Mouse (Mus musculus) thymus, postnatal 14 days (tissue): ENCODE data around the gene Pafah1b3.
"Not testable (repeated sequence)": the region's sequence is repeated elsewhere in the genome, so short reads cannot be mapped to it uniquely, and the experiment has no call there.

ENCODE experiments used
- DNase-seq: peaks from one replicate; pipeline ENCODE4 v3.0.0; 2021

The Pafah1b3 gene

GRCm38 (mm10) chr7:25297454-25298325 lies at the start of gene Pafah1b3:
Gene Pafah1b3 (minus strand): TSS chr7:25297986.
- DNase-seq = peak; percentile 91

- no peak for DNase-seq
These were observed 43.4 kb upstream of the Pafah1b3 start for GRCm38 (mm10) chr7:25341000-25341784.

GRCm38 (mm10) chr7:25339329-25339728 lies 41.5 kb upstream of the Pafah1b3 start:
- DNase-seq = no peak

GRCm38 (mm10) chr7:25334472-25334871 lies 36.7 kb upstream of the Pafah1b3 start:
- DNase-seq = no peak

- DNase-seq = peak; percentile 78
These were observed 36.0 kb upstream of the Pafah1b3 start for GRCm38 (mm10) chr7:25333596-25334307.

- no peak for DNase-seq
These were observed 28.4 kb upstream of the Pafah1b3 start for GRCm38 (mm10) chr7:25326233-25326632.

- DNase-seq = not testable (repeated sequence)
These were observed 27.6 kb upstream of the Pafah1b3 start for GRCm38 (mm10) chr7:25325431-25325830.

- no peak for DNase-seq
These were observed 25.4 kb upstream of the Pafah1b3 start for GRCm38 (mm10) chr7:25323219-25323618.

- no peak for DNase-seq
These were observed 24.3 kb upstream of the Pafah1b3 start for GRCm38 (mm10) chr7:25322058-25322484.

GRCm38 (mm10) chr7:25317446-25317999 lies 19.7 kb upstream of the Pafah1b3 start:
- no peak for DNase-seq

- DNase-seq = peak; percentile 92
These were observed 19.0 kb upstream of the Pafah1b3 start, which contains the start of gene Megf8 for GRCm38 (mm10) chr7:25316532-25317445. Gene Megf8 (plus strand): TSS chr7:25317164.

- DNase-seq = peak; percentile 24
These were observed 17.7 kb upstream of the Pafah1b3 start for GRCm38 (mm10) chr7:25315306-25316041.

- DNase-seq = no peak
These were observed 17.0 kb upstream of the Pafah1b3 start for GRCm38 (mm10) chr7:25314606-25315305.

GRCm38 (mm10) chr7:25313325-25313724 lies 15.5 kb upstream of the Pafah1b3 start:
- DNase-seq = no peak

GRCm38 (mm10) chr7:25311193-25311592 lies 13.4 kb upstream of the Pafah1b3 start:
- no peak for DNase-seq

- no peak for DNase-seq
These were observed 11.6 kb upstream of the Pafah1b3 start for GRCm38 (mm10) chr7:25309425-25309824.

GRCm38 (mm10) chr7:25308702-25309318 lies 11.0 kb upstream of the Pafah1b3 start:
- no peak for DNase-seq

- DNase-seq = no peak
These were observed 8.8 kb upstream of the Pafah1b3 start for GRCm38 (mm10) chr7:25306614-25306996.

- DNase-seq = peak; percentile 51
These were observed 8.3 kb upstream of the Pafah1b3 start, which contains the start of gene Tmem145 for GRCm38 (mm10) chr7:25305956-25306613. Gene Tmem145 (plus strand): TSS chr7:25306106.
